Mouse (Mus musculus) liver, adult 2 months (tissue): ENCODE measurements around the gene Taf4. TPM values are rescaled to one million over a fixed set of nuclear protein-coding genes. Genes with fewer than 3 reads are reported as not detected.

ENCODE experiments used
- DNase-seq: peaks from one replicate; pipeline ENCODE4 v3.0.0-alpha.2; 2011; ENCODE audit warnings: low read depth, low spot score; ENCODE audit errors: extremely low read depth
- H3K27ac ChIP-seq: fragments of 200-500 bp; replicated peaks from 2 replicates; pipeline ENCODE4 v1.5.1; 2012; ENCODE audit warnings: low read depth, mild to moderate bottlenecking, control low read depth, inconsistent platforms, low read length; ENCODE audit not compliant: insufficient read depth
- H3K27me3 ChIP-seq: fragments of 200-500 bp; 2 replicates; pipeline ENCODE4 v1.6.1; 2012; ENCODE audit warnings: mild to moderate bottlenecking, moderate library complexity, low read length, inconsistent platforms; ENCODE audit not compliant: control insufficient read depth, insufficient read depth
- H3K36me3 ChIP-seq: fragments of 200-500 bp; 2 replicates; pipeline ENCODE4 v1.6.1; 2012; ENCODE audit warnings: low read length, inconsistent platforms; ENCODE audit not compliant: control insufficient read depth, insufficient read depth
- H3K4me1 ChIP-seq: fragments of 200-500 bp; 2 replicates; pipeline ENCODE4 v1.6.1; 2011; ENCODE audit warnings: low read length; ENCODE audit not compliant: control insufficient read depth, insufficient read depth
- H3K4me3 ChIP-seq: fragments of 200-500 bp; 2 replicates; pipeline ENCODE4 v1.5.1; 2011; ENCODE audit warnings: low read depth, mild to moderate bottlenecking, control low read depth, low read length, moderate library complexity; ENCODE audit not compliant: insufficient read depth
- H3K79me2 ChIP-seq: fragments of 200-500 bp; 2 replicates; pipeline ENCODE4 v1.6.1; 2012; ENCODE audit warnings: inconsistent platforms, mild to moderate bottlenecking, low read length, moderate library complexity; ENCODE audit not compliant: control insufficient read depth, insufficient read depth
- H3K9ac ChIP-seq: fragments of 200-500 bp; 2 replicates; pipeline ENCODE4 v1.6.1; 2012; ENCODE audit warnings: low read depth, mild to moderate bottlenecking, control low read depth, inconsistent platforms, low read length
- CTCF ChIP-seq: fragments of 200-500 bp; IDR thresholded peaks from 2 replicates; pipeline ENCODE4 v1.5.1; 2011; ENCODE audit warnings: low read depth, low read length, control low read depth
- POLR2A ChIP-seq: fragments of 200-500 bp; IDR thresholded peaks from 2 replicates; pipeline ENCODE4 v1.6.1; 2011; ENCODE audit warnings: low read length, control low read depth; ENCODE audit not compliant: insufficient read depth; ENCODE audit errors: extremely low read depth
- WGBS: fragments of 180-500 bp; shearing (Covaris S2); methylation state at CpG from one replicate; pipeline ENCODE4 v1.1.7; 2018; 5-methylcytosine and 5-hydroxymethylcytosine counted together
- polyA plus RNA-seq: library from polyadenylated mRNA; depleted of rRNA; stranded (reverse); fragments of >200 nt; gene quantifications from 2 replicates; pipeline ENCODE4 v1.2.3, GENCODE M21; 2012
- total RNA-seq: library from RNA; depleted of rRNA; stranded (reverse); fragments of >200 nt; gene quantifications from 2 replicates; pipeline ENCODE4 v1.2.3, GENCODE M21; 2014

Taf4 gene
- total and polyA plus RNA-seq, 2 experiments: 4.0 to 4.3 TPM

DNA sequence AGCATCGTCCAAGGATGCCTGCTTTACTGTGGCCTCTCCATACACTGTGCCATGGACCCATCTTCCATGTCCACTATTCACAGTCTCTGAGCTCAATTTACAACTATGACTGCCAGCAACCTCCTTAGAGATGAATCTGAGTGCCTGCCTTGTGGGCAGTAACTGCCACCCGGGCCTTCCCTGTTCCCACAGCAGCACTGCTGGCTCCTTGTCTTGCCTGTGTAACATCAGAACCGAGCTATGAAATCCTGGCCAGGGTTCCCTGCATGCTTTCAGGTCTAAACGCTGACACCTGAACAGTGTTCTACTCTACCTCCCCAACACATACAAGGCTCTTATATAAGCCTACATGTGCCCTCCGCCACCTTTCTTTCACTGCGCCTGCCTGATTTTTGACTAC is 16.1 kb downstream of the Taf4 start:
- H3K79me2 ChIP-seq: peaks cover 74% of the 10 kb centered on the region
- H3K36me3 ChIP-seq: no peaks in the 10 kb centered on the region
- peaks cover 36% of the 10 kb centered on the region for H3K4me1 ChIP-seq
- TF ChIP-seq CTCF: no peak
- no peak for TF ChIP-seq POLR2A
- peak overlapping the region; percentile 19; the same call in 1 of the 2 replicates for H3K27ac ChIP-seq
- H3K27me3 ChIP-seq: no peaks in the 10 kb centered on the region
- 71% methylated on average over 6 of the region's 6 CpGs for WGBS
- no peak overlapping the region for H3K9ac ChIP-seq
- H3K4me3 ChIP-seq: no peak overlapping the region
- DNase-seq: no peak

DNA sequence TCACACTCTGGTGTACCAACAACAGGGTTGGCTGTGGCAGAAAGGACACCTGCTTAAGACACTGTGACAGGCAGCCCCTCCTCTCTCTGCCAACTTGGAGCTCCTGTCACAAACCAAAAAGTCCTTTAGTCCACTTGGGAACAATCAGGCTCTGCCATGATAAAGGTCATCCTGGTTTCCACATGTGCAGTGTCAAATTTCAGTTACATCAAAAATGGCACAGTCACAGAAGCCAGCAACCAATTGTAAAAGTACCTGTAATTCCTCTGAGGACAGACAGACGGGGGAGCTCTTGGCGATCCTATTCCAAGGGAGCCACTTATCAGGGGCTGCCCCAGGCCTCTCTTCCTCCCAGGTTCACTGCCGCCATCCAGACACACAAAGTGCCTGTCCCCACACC is 17.1 kb downstream of the Taf4 start:
- peak; percentile 94 for DNase-seq
- Histone ChIP-seq H3K36me3 (no peaks in the 10 kb centered on the region), H3K27ac (peak overlapping the region; percentile 66), H3K4me3 (no peak overlapping the region), H3K9ac (no peak overlapping the region), H3K4me1 (peaks cover 34% of the 10 kb centered on the region), H3K27me3 (no peaks in the 10 kb centered on the region), H3K79me2 (peaks cover 70% of the 10 kb centered on the region)
- WGBS: 22% methylated on average over 3 of the region's 3 CpGs
- no peak for TF ChIP-seq POLR2A
- peak; percentile 28; the same call in 1 of the 2 replicates for TF ChIP-seq CTCF

DNA sequence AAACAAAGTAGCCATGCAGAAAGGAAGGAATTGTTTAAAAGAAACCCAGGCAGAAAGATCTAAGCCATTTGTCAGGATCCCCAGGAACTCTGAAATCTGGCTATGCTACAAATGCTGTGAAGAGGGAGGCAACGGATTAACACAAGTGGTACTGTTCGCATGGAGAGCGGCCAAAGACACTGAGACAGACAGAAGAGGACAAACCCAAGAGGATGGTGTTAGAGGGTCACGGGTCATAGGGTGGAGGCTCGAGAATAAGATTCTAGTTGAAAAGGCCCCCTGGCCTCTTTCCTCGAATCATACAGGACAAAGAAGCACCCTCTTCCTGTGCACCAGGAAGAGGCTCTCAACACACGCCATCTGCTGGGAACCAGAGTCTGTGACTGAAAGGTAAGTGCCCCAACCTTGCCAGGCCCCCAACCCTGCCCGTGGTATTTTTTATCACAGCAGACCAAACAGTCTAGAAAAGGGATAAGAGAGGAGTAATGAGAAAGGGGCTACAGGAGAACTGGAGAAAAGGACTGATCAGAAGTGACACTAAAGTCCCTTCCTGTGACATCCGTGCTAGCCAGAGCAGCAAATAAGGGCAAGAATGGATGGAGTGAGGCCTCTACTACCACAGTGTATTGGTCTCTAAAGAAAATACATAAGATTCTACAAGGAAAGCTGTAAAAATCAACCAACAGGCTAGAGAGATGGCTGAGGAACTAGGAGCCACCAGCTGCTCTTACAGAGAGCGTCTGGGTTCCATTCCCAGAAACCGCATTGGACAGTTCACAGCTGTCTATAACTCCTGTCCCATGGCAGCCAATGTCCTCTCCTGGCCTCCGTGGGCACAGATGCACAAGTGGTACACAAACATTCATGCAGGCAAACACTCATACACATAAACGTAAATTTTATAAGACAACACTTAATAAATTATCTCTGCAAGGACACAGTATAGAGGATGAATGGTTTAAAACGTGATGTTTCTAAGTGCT is 24.6 kb downstream of the Taf4 start:
- TF ChIP-seq POLR2A (no peak), CTCF (no peak)
- H3K4me1 ChIP-seq: peaks cover 15% of the 10 kb centered on the region
- H3K27me3 ChIP-seq: no peaks in the 10 kb centered on the region
- no peak overlapping the region for H3K4me3 ChIP-seq
- H3K36me3 ChIP-seq: no peaks in the 10 kb centered on the region
- peaks cover 59% of the 10 kb centered on the region for H3K79me2 ChIP-seq
- H3K9ac ChIP-seq: no peak overlapping the region
- no peak for DNase-seq
- no peak overlapping the region for H3K27ac ChIP-seq
- WGBS: 83% methylated on average over 14 of the region's 14 CpGs

DNA sequence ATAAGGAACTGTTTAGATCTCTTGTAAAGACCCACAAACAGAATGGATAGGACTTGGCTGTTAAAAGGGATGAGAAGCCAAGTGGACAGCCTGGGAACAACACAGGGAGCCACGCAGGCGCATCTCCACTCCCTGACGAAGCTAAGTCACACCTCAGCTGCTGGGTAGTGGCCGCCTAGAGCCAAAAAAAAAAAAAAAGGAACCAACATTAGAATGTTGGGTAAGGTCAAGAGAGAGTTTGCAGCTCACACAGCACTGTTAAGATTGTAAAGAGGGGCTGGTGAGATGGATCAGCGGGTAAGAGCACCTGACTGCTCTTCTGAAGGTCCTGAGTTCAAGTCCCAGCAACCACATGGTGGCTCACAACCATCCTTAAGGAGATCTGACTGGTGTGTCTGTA is 27.6 kb downstream of the Taf4 start:
- Histone ChIP-seq H3K9ac (no peak overlapping the region), H3K4me1 (peaks cover 17% of the 10 kb centered on the region), H3K36me3 (no peaks in the 10 kb centered on the region), H3K79me2 (peaks cover 63% of the 10 kb centered on the region), H3K27ac (no peak overlapping the region), H3K4me3 (no peak overlapping the region), H3K27me3 (no peaks in the 10 kb centered on the region)
- no peak for DNase-seq
- TF ChIP-seq CTCF (no peak), POLR2A (no peak)
- 88% methylated on average over 5 of the region's 5 CpGs for WGBS

DNA sequence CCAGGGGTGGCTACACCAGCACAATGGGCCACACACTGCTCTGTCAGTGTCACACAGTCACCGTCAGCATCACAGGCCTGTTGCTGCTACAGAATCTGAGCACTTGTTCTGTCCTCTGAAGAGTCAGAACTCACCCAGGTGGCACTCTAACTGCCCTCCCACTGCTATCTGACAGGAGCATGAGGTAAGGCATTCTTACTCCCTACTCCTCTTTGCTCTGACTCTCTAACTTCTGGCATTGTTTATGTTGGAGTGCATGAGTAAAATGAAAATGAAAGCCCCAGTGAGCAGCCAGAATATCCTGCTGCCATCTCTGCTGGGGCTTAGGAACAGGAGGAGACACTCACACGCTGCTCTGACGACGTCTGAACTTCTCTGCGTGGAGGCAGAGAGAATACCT is 28.8 kb downstream of the Taf4 start:
- Histone ChIP-seq H3K79me2 (peaks cover 72% of the 10 kb centered on the region), H3K4me3 (no peak overlapping the region), H3K27me3 (no peaks in the 10 kb centered on the region), H3K4me1 (peaks cover 17% of the 10 kb centered on the region), H3K36me3 (no peaks in the 10 kb centered on the region), H3K9ac (no peak overlapping the region), H3K27ac (no peak overlapping the region)
- TF ChIP-seq CTCF (no peak), POLR2A (no peak)
- DNase-seq: no peak
- 77% methylated on average over 5 of the region's 5 CpGs for WGBS

DNA sequence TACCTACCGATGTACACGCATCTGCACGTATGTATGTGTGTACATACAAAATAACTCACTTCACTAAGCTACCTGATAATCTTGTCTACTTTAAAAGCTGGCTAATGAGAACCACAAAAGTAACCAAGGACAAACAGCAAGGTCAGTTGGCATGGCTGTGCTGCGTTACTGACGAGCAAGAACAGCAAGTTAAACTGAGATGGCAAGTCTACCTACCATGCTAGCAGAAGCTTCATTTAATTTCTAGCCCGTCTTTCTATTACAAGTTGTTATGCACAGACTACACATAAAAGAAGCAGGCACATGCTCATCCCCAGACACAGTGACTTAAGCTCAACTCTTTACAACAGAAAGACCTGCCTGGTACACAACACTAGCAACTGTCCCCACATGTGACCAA is 29.9 kb downstream of the Taf4 start:
- H3K4me1 ChIP-seq: peaks cover 17% of the 10 kb centered on the region
- no peak overlapping the region for H3K9ac ChIP-seq
- 78% methylated on average over 6 of the region's 6 CpGs for WGBS
- no peak overlapping the region for H3K27ac ChIP-seq
- DNase-seq: no peak
- no peaks in the 10 kb centered on the region for H3K36me3 ChIP-seq
- H3K27me3 ChIP-seq: no peaks in the 10 kb centered on the region
- TF ChIP-seq CTCF (no peak), POLR2A (no peak)
- no peak overlapping the region for H3K4me3 ChIP-seq
- H3K79me2 ChIP-seq: peaks cover 66% of the 10 kb centered on the region
